Mouse (Mus musculus) cerebellum, adult 8-10 months (tissue): ENCODE measurements around the gene Tuft1.

Experiments used
- DNase-seq: peaks from one replicate; pipeline ENCODE4 v3.0.0; 2022

The Tuft1 gene

GRCm38 (mm10) chr3:94591066-94591465, 67.6 kb downstream of the Tuft1 start:
- DNase-seq = no peak

- DNase-seq = no peak
Observed at GRCm38 (mm10) chr3:94587962-94588361, 70.7 kb downstream of the Tuft1 start.

- no peak for DNase-seq
Observed at GRCm38 (mm10) chr3:94582944-94583343, 75.7 kb downstream of the Tuft1 start.

GRCm38 (mm10) chr3:94582456-94582891, 76.2 kb downstream of the Tuft1 start, which contains the start of gene Snx27:
Gene Snx27 (minus strand): TSS chr3:94582716.
- DNase-seq = peak; percentile 87

GRCm38 (mm10) chr3:94581793-94582455, 76.7 kb downstream of the Tuft1 start:
- DNase-seq = no peak

- DNase-seq = peak; percentile 11
Observed at GRCm38 (mm10) chr3:94581138-94581780, 77.4 kb downstream of the Tuft1 start.

- no peak for DNase-seq
Observed at GRCm38 (mm10) chr3:94574506-94574905, 84.2 kb downstream of the Tuft1 start.

GRCm38 (mm10) chr3:94567242-94567641, 91.4 kb downstream of the Tuft1 start:
- no peak for DNase-seq

GRCm38 (mm10) chr3:94565557-94565956, 93.1 kb downstream of the Tuft1 start:
- DNase-seq = no peak

- no peak for DNase-seq
Observed at GRCm38 (mm10) chr3:94565127-94565526, 93.5 kb downstream of the Tuft1 start.

- no peak for DNase-seq
Observed at GRCm38 (mm10) chr3:94564356-94565010, 94.2 kb downstream of the Tuft1 start.

GRCm38 (mm10) chr3:94563163-94563562, 95.5 kb downstream of the Tuft1 start:
- no peak for DNase-seq
